In the genomic region with DNA sequence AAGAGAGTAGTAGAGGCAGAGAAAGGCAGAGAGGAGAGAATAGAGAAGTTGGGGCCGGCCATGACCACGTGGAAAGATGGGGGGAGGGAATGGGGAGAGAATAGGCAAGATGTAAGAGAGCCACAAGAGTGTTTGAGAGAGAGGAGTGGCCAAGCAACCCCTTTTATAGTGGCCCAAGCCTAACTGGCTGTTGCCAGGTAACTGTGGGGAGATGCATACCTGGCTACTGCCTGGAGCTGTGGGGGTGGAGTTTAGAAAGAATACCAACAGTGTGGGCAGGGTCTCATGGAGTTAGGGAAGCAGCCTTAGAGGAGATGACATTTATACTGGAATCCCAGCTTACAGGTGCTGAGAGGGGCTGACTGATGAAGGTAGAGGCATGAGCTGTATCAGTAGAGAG, we compare ENCODE assay signal across 12 mouse cellular contexts.
"Had no signal": no experiment of that assay in that cellular context is flagged by ENCODE, and none has a peak within 500 bp of the region (broad histone marks: within the 10 kb centered on the region; RNA-seq: fewer than 3 reads in every experiment).

No protein-coding gene starts in this region.

- DNase-seq: kidney, adult 8-10 months; kidney, postnatal 25 days; midbrain, embryonic 14.5 days; right cerebral cortex, postnatal 14 days; thymus, postnatal 36 days had no signal

- H3K27ac ChIP-seq: left cerebral cortex, adult 2 months; limb, embryonic 10.5 days; liver, embryonic 15.5 days; neural tube, embryonic 13.5 days; stomach, embryonic 15.5 days had no signal

- H3K36me3 ChIP-seq: limb, embryonic 10.5 days; liver, embryonic 15.5 days; neural tube, embryonic 13.5 days; stomach, embryonic 15.5 days had no signal

- H3K27me3 ChIP-seq: liver, embryonic 15.5 days; neural tube, embryonic 13.5 days; stomach, embryonic 15.5 days had no signal

- H3K4me3 ChIP-seq: left cerebral cortex, adult 2 months; limb, embryonic 10.5 days; liver, embryonic 15.5 days; neural tube, embryonic 13.5 days; stomach, embryonic 15.5 days had no signal

- H3K9ac ChIP-seq: liver, embryonic 15.5 days; neural tube, embryonic 13.5 days; stomach, embryonic 15.5 days had no signal

- H3K4me2 ChIP-seq: liver, embryonic 11.5 days; liver, embryonic 15.5 days; neural tube, embryonic 13.5 days; stomach, embryonic 15.5 days had no signal

- ATAC-seq: intestine, embryonic 16.5 days had no signal

- H3K4me1 ChIP-seq: liver, embryonic 15.5 days; neural tube, embryonic 13.5 days; stomach, embryonic 15.5 days had no signal

- H3K9me3 ChIP-seq: limb, embryonic 10.5 days; liver, embryonic 15.5 days; neural tube, embryonic 13.5 days; stomach, embryonic 15.5 days had no signal
